In the genomic region with DNA sequence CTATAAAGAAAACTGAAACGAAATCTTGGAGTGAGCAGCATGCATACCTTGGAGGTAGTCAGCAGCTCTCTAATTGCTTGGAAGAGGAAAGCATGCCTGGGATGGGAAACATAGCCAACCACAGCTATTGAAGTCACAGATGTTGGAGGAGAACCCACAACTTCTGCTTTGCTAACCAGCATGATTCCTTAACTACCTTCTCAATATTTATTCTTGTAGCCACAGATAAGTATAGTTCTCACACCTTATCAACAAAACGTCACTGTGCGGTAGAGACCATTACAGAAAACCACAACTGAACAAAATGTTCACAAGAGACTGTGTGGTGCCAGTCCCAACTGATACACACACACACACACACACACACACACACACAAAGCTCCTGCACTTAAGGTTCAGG, we compare ENCODE assay signal across 18 mouse cellular contexts.
"Had no signal": no experiment of that assay in that cellular context is flagged by ENCODE, and none has a peak within 500 bp of the region (broad histone marks: within the 10 kb centered on the region; RNA-seq: fewer than 3 reads in every experiment).

No protein-coding gene starts in this region.

- DNase-seq: kidney, adult 18-20 months; kidney, adult 9 months; kidney, postnatal 14 days; kidney, postnatal 4 days; layer of hippocampus, adult 9-11 months; liver; lung, embryonic 14.5 days; lung, postnatal 36 days; thymus, postnatal 25 days had no signal

- H3K4me2 ChIP-seq: limb, embryonic 13.5 days; liver, embryonic 12.5 days; liver, embryonic 15.5 days; lung, embryonic 14.5 days; midbrain, embryonic 13.5 days had no signal

- H3K9ac ChIP-seq: limb, embryonic 13.5 days; liver, embryonic 12.5 days; liver, embryonic 15.5 days; lung, embryonic 14.5 days; midbrain, embryonic 13.5 days had no signal

- H3K36me3 ChIP-seq: limb, embryonic 10.5 days; limb, embryonic 13.5 days; liver, embryonic 12.5 days; liver, embryonic 15.5 days; midbrain, embryonic 10.5 days; midbrain, embryonic 13.5 days had no signal

- H3K27me3 ChIP-seq: limb, embryonic 13.5 days; liver, embryonic 12.5 days; liver, embryonic 15.5 days; midbrain, embryonic 13.5 days had no signal

- ATAC-seq: liver, embryonic 12.5 days; lung, postnatal 0 days; midbrain, embryonic 13.5 days; midbrain, embryonic 16.5 days had no signal

- H3K4me1 ChIP-seq: limb, embryonic 10.5 days; liver, embryonic 12.5 days; liver, embryonic 15.5 days had no signal

- H3K4me3 ChIP-seq: limb, embryonic 10.5 days; limb, embryonic 13.5 days; liver, embryonic 12.5 days; liver, embryonic 15.5 days; midbrain, embryonic 10.5 days; midbrain, embryonic 13.5 days; myocyte had no signal

- H3K27ac ChIP-seq: limb, embryonic 10.5 days; limb, embryonic 13.5 days; liver, embryonic 12.5 days; liver, embryonic 15.5 days; midbrain, embryonic 10.5 days; midbrain, embryonic 13.5 days had no signal

- H3K9me3 ChIP-seq: limb, embryonic 10.5 days; limb, embryonic 13.5 days; liver, embryonic 12.5 days; liver, embryonic 15.5 days; midbrain, embryonic 10.5 days; midbrain, embryonic 13.5 days had no signal
